Mouse (Mus musculus) liver, embryonic 13.5 days (tissue): ENCODE results near the gene Ttn. TPM values are rescaled to one million over a fixed set of nuclear protein-coding genes. Genes with fewer than 3 reads are reported as not detected.

Experiments
- ATAC-seq: fragments of 200-750 bp; cut with Nextera tagmentation; 2 replicates; pipeline ENCODE4 v1.8.0; 2017; ENCODE audit warnings: low read depth, mild to moderate bottlenecking, moderate number of reproducible peaks, moderate library complexity
- DNase-seq: peaks from one replicate; pipeline ENCODE4 v3.0.0; 2022
- H3K27ac ChIP-seq: fragments of 300-500 bp; sonication (generic); 2 replicates; pipeline ENCODE4 v1.5.1; 2015; ENCODE audit warnings: moderate library complexity, mild to moderate bottlenecking, inconsistent platforms
- H3K27me3 ChIP-seq: fragments of 300-500 bp; sonication (generic); 2 replicates; pipeline ENCODE4 v1.6.1; 2015; ENCODE audit warnings: mild to moderate bottlenecking, inconsistent platforms
- H3K36me3 ChIP-seq: fragments of 300-500 bp; sonication (generic); 2 replicates; pipeline ENCODE4 v1.6.1; 2015; ENCODE audit warnings: mild to moderate bottlenecking, inconsistent platforms
- H3K4me1 ChIP-seq: fragments of 300-500 bp; sonication (generic); replicated peaks from 2 replicates; pipeline ENCODE4 v1.6.1; 2015; ENCODE audit warnings: inconsistent platforms
- H3K4me2 ChIP-seq: fragments of 300-500 bp; sonication (generic); 2 replicates; pipeline ENCODE4 v1.6.1; 2015; ENCODE audit warnings: inconsistent platforms, mild to moderate bottlenecking, moderate library complexity
- H3K4me3 ChIP-seq: fragments of 300-500 bp; sonication (generic); replicated peaks from 2 replicates; pipeline ENCODE4 v1.5.1; 2015; ENCODE audit warnings: mild to moderate bottlenecking, inconsistent platforms
- H3K9ac ChIP-seq: fragments of 300-500 bp; sonication (generic); 2 replicates; pipeline ENCODE4 v1.6.1; 2015; ENCODE audit warnings: mild to moderate bottlenecking, inconsistent platforms
- H3K9me3 ChIP-seq: fragments of 300-500 bp; sonication (generic); replicated peaks from 2 replicates; pipeline ENCODE4 v1.6.1; 2016; ENCODE audit warnings: inconsistent platforms
- WGBS: fragments of 180-500 bp; shearing (Covaris S2); methylation state at CpG from one replicate; pipeline ENCODE4 v1.1.7; 2015; ENCODE audit not compliant: insufficient replicate concordance; 5-methylcytosine and 5-hydroxymethylcytosine counted together
- polyA plus RNA-seq: library from polyadenylated mRNA; unstranded; fragments of >200 nt; fragmentation: Nextera tagmentation; extraction: Ambion mirVana; gene quantifications from 2 replicates; pipeline ENCODE4 v1.2.1, GENCODE M21; 2015

Ttn gene
- polyA plus RNA-seq, 1 experiment from 2014 or later: 1.6 TPM

GRCm38 (mm10) chr2:76764526-76764925 is 217.8 kb downstream of the Ttn start:
- Histone ChIP-seq H3K9me3 (peaks cover 12% of the 10 kb centered on the region; the same call in 1 of the 2 replicates), H3K9ac (no peak overlapping the region), H3K27ac (no peak overlapping the region), H3K4me2 (no peak overlapping the region), H3K36me3 (no peaks in the 10 kb centered on the region), H3K27me3 (no peaks in the 10 kb centered on the region), H3K4me1 (no peaks in the 10 kb centered on the region), H3K4me3 (no peak overlapping the region)
- ATAC-seq (no peak), DNase-seq (no peak)
- WGBS: 72% methylated on average over 13 of the region's 13 CpGs

GRCm38 (mm10) chr2:76762154-76762553 is 220.2 kb downstream of the Ttn start:
- ATAC-seq (no peak), DNase-seq (no peak)
- no peak overlapping the region for H3K4me3 ChIP-seq
- H3K27ac ChIP-seq: no peak overlapping the region
- no peaks in the 10 kb centered on the region for H3K4me1 ChIP-seq
- no peaks in the 10 kb centered on the region for H3K36me3 ChIP-seq
- H3K27me3 ChIP-seq: no peaks in the 10 kb centered on the region
- H3K9ac ChIP-seq: no peak overlapping the region
- H3K4me2 ChIP-seq: no peak overlapping the region
- WGBS: 76% methylated on average over 6 of the region's 6 CpGs
- H3K9me3 ChIP-seq: 0 out of 2 replicates have a peak, but pooled peaks cover 6% of the 10 kb centered on the region

- no peak for DNase-seq
- Histone ChIP-seq H3K9ac (no peak overlapping the region), H3K4me2 (no peak overlapping the region), H3K27me3 (no peaks in the 10 kb centered on the region), H3K36me3 (no peaks in the 10 kb centered on the region), H3K4me3 (no peak overlapping the region), H3K9me3 (peaks cover 36% of the 10 kb centered on the region), H3K27ac (no peak overlapping the region), H3K4me1 (no peaks in the 10 kb centered on the region)
- no peak for ATAC-seq
- WGBS: 77% methylated on average over 15 of the region's 15 CpGs
Measured at GRCm38 (mm10) chr2:76756461-76756860, 225.9 kb downstream of the Ttn start.

- 78% methylated on average over 6 of the region's 6 CpGs for WGBS
- no peak for ATAC-seq
- peaks cover 64% of the 10 kb centered on the region for H3K9me3 ChIP-seq
Measured at GRCm38 (mm10) chr2:76751993-76752392, 230.4 kb downstream of the Ttn start.

GRCm38 (mm10) chr2:76749341-76750110 is 232.8 kb downstream of the Ttn start:
- no peak overlapping the region for H3K4me3 ChIP-seq
- no peak overlapping the region for H3K9ac ChIP-seq
- no peaks in the 10 kb centered on the region for H3K27me3 ChIP-seq
- no peaks in the 10 kb centered on the region for H3K4me1 ChIP-seq
- DNase-seq (no peak), ATAC-seq (no peak)
- peaks cover 60% of the 10 kb centered on the region for H3K9me3 ChIP-seq
- no peak overlapping the region for H3K4me2 ChIP-seq
- 78% methylated on average over 21 of the region's 21 CpGs for WGBS
- no peak overlapping the region for H3K27ac ChIP-seq
- no peaks in the 10 kb centered on the region for H3K36me3 ChIP-seq

More at GRCm38 (mm10) chr2:76751993-76752392, 230.4 kb downstream of the Ttn start:
- H3K4me1 ChIP-seq: no peaks in the 10 kb centered on the region
- H3K4me2 ChIP-seq: no peak overlapping the region
- DNase-seq: no peak
- no peak overlapping the region for H3K4me3 ChIP-seq
- H3K36me3 ChIP-seq: no peaks in the 10 kb centered on the region
- H3K9ac ChIP-seq: no peak overlapping the region
- H3K27ac ChIP-seq: no peak overlapping the region
- H3K27me3 ChIP-seq: no peaks in the 10 kb centered on the region

- Histone ChIP-seq H3K4me1 (no peaks in the 10 kb centered on the region), H3K4me3 (no peak overlapping the region), H3K36me3 (no peaks in the 10 kb centered on the region), H3K27ac (no peak overlapping the region), H3K9ac (no peak overlapping the region), H3K27me3 (no peaks in the 10 kb centered on the region), H3K9me3 (peaks cover 63% of the 10 kb centered on the region), H3K4me2 (no peak overlapping the region)
- no peak for ATAC-seq
- WGBS: 81% methylated on average over 14 of the region's 14 CpGs
- DNase-seq: no peak
Measured at GRCm38 (mm10) chr2:76748696-76749095, 233.7 kb downstream of the Ttn start.

- no peaks in the 10 kb centered on the region for H3K4me1 ChIP-seq
- no peak overlapping the region for H3K9ac ChIP-seq
- no peaks in the 10 kb centered on the region for H3K27me3 ChIP-seq
- DNase-seq: no peak
- H3K4me2 ChIP-seq: no peak overlapping the region
- H3K4me3 ChIP-seq: no peak overlapping the region
- H3K9me3 ChIP-seq: 0 out of 2 replicates have a peak, but pooled peaks cover 11% of the 10 kb centered on the region
- WGBS: 83% methylated on average over 14 of the region's 14 CpGs
- no peaks in the 10 kb centered on the region; the same call in none of the 2 replicates for H3K36me3 ChIP-seq
- ATAC-seq: no peak
- H3K27ac ChIP-seq: no peak overlapping the region
Measured at GRCm38 (mm10) chr2:76719650-76720049, 262.7 kb downstream of the Ttn start.

GRCm38 (mm10) chr2:76714984-76715383 is 267.4 kb downstream of the Ttn start:
- Histone ChIP-seq H3K4me3 (no peak overlapping the region), H3K4me2 (no peak overlapping the region), H3K9ac (no peak overlapping the region), H3K36me3 (peaks cover 9% of the 10 kb centered on the region), H3K27ac (no peak overlapping the region), H3K4me1 (no peaks in the 10 kb centered on the region), H3K9me3 (peaks cover 37% of the 10 kb centered on the region), H3K27me3 (no peaks in the 10 kb centered on the region)
- no peak for DNase-seq
- no peak for ATAC-seq
- WGBS: 68% methylated on average over 8 of the region's 8 CpGs

GRCm38 (mm10) chr2:76708512-76708911 is 273.8 kb downstream of the Ttn start:
- WGBS: 63% methylated on average over 3 of the region's 3 CpGs
- Histone ChIP-seq H3K4me1 (no peaks in the 10 kb centered on the region), H3K36me3 (peaks cover 14% of the 10 kb centered on the region), H3K27ac (no peak overlapping the region), H3K4me2 (no peak overlapping the region), H3K9ac (no peak overlapping the region), H3K4me3 (no peak overlapping the region), H3K27me3 (no peaks in the 10 kb centered on the region), H3K9me3 (peaks cover 46% of the 10 kb centered on the region)
- DNase-seq (peak; percentile 6), ATAC-seq (no peak)

- DNase-seq (no peak), ATAC-seq (no peak)
- Histone ChIP-seq H3K4me1 (no peaks in the 10 kb centered on the region), H3K36me3 (peaks cover 5% of the 10 kb centered on the region), H3K9ac (no peak overlapping the region), H3K27ac (no peak overlapping the region), H3K27me3 (no peaks in the 10 kb centered on the region), H3K4me2 (no peak overlapping the region), H3K4me3 (no peak overlapping the region), H3K9me3 (peaks cover 24% of the 10 kb centered on the region)
- 82% methylated on average over 13 of the region's 13 CpGs for WGBS
Measured at GRCm38 (mm10) chr2:76705655-76706054, 276.7 kb downstream of the Ttn start.

GRCm38 (mm10) chr2:76702751-76703150 is 279.6 kb downstream of the Ttn start:
- Histone ChIP-seq H3K9me3 (no peaks in the 10 kb centered on the region), H3K4me2 (no peak overlapping the region)
- WGBS: 71% methylated on average over 5 of the region's 5 CpGs

GRCm38 (mm10) chr2:76702188-76702587 is 280.2 kb downstream of the Ttn start:
- H3K4me1 ChIP-seq: no peaks in the 10 kb centered on the region
- no peaks in the 10 kb centered on the region for H3K9me3 ChIP-seq
- WGBS: 75% methylated on average over 3 of the region's 3 CpGs
- H3K27me3 ChIP-seq: no peaks in the 10 kb centered on the region
- peaks cover 6% of the 10 kb centered on the region; the same call in 1 of the 2 replicates for H3K36me3 ChIP-seq
- DNase-seq (no peak), ATAC-seq (no peak)
- no peak overlapping the region for H3K27ac ChIP-seq
- H3K9ac ChIP-seq: no peak overlapping the region
- H3K4me3 ChIP-seq: no peak overlapping the region
- H3K4me2 ChIP-seq: no peak overlapping the region

More at GRCm38 (mm10) chr2:76702751-76703150, 279.6 kb downstream of the Ttn start:
- DNase-seq (no peak), ATAC-seq (no peak)
- H3K4me3 ChIP-seq: no peak overlapping the region
- H3K4me1 ChIP-seq: no peaks in the 10 kb centered on the region
- no peak overlapping the region for H3K9ac ChIP-seq
- H3K36me3 ChIP-seq: peaks cover under 1% of the 10 kb centered on the region; the same call in 1 of the 2 replicates
- H3K27ac ChIP-seq: no peak overlapping the region
- no peaks in the 10 kb centered on the region for H3K27me3 ChIP-seq
